Mouse (Mus musculus) bone marrow macrophage, adult 2 months (primary cell): ENCODE results near the gene Tmprss7.

ENCODE experiments used
- CTCF ChIP-seq: IDR thresholded peaks from 2 replicates; pipeline ENCODE4 v1.5.1; 2012; ENCODE audit warnings: low read depth, mild to moderate bottlenecking, low read length, moderate library complexity
- POLR2A ChIP-seq: IDR thresholded peaks from 2 replicates; pipeline ENCODE4 v1.6.1; 2012; ENCODE audit warnings: mild to moderate bottlenecking, low read depth, low read length, borderline replicate concordance

DNA sequence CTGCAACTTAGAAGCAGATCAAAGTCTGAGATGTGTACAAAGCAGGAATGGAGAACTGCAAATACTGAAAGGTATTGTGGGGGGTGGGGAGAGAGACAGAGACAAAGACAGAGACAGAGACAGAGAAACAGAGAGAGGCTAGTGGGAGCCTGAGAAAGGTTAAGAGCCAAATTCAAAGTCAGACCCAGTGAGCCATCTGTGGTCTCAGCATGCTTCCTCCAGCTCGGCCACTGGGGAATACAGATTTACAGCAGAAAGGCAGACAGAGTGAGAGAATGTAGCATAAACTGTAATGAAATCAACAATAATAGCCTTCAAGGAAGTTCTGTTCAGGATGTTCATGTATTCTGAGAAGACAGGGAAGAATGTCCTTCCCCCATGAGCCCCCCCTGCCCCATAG, 20.4 kb upstream of the Tmprss7 start:
- no peak for TF ChIP-seq POLR2A
- TF ChIP-seq CTCF: no peak
